Mouse (Mus musculus) intestine, embryonic 16.5 days (tissue): Measurements from ENCODE around the gene Ccni. TPM values are rescaled to one million over a fixed set of nuclear protein-coding genes. Genes with fewer than 3 reads are reported as not detected.

ENCODE experiments used
- ATAC-seq: fragments of 200-750 bp; cut with Nextera tagmentation; 2 replicates; pipeline ENCODE4 v1.8.0; 2017; ENCODE audit warnings: moderate TSS enrichment, moderate library complexity
- H3K27ac ChIP-seq: fragments of 300-500 bp; sonication (generic); 2 replicates; pipeline ENCODE4 v1.5.1; 2014; ENCODE audit warnings: mild to moderate bottlenecking, low read length
- H3K27me3 ChIP-seq: fragments of 300-500 bp; sonication (generic); replicated peaks from 2 replicates; pipeline ENCODE4 v1.6.1; 2014; ENCODE audit warnings: low read length, control low read depth, mixed read lengths; ENCODE audit not compliant: control insufficient read depth, insufficient read depth
- H3K36me3 ChIP-seq: fragments of 300-500 bp; sonication (generic); 2 replicates; pipeline ENCODE4 v1.6.1; 2014; ENCODE audit warnings: low read length, control low read depth; ENCODE audit not compliant: control insufficient read depth, insufficient read depth
- H3K4me1 ChIP-seq: fragments of 300-500 bp; sonication (generic); 2 replicates; pipeline ENCODE4 v1.6.1; 2014; ENCODE audit warnings: low read length, control low read depth, mixed read lengths; ENCODE audit not compliant: control insufficient read depth, insufficient read depth
- H3K4me2 ChIP-seq: fragments of 300-500 bp; sonication (generic); 2 replicates; pipeline ENCODE4 v1.6.1; 2014; ENCODE audit warnings: low read depth, low read length, control low read depth
- H3K4me3 ChIP-seq: fragments of 300-500 bp; sonication (generic); 2 replicates; pipeline ENCODE4 v1.5.1; 2014; ENCODE audit warnings: mild to moderate bottlenecking, low read length
- H3K9ac ChIP-seq: fragments of 300-500 bp; sonication (generic); 2 replicates; pipeline ENCODE4 v1.6.1; 2014; ENCODE audit warnings: low read depth, low read length
- H3K9me3 ChIP-seq: fragments of 300-500 bp; sonication (generic); 2 replicates; pipeline ENCODE4 v1.6.1; 2016; ENCODE audit warnings: low read length, control low read depth; ENCODE audit not compliant: control insufficient read depth
- WGBS: fragments of 180-500 bp; shearing (Covaris S2); extraction: QIAGEN DNeasy Blood & Tissue Kit; methylation state at CpG from one replicate; pipeline ENCODE4 v1.1.7; 2014; 5-methylcytosine and 5-hydroxymethylcytosine counted together
- polyA plus RNA-seq: library from polyadenylated mRNA; unstranded; fragments of >200 nt; fragmentation: Nextera tagmentation; extraction: Ambion mirVana; gene quantifications from 2 replicates; pipeline ENCODE4 v1.2.1, GENCODE M21; 2015

The Ccni gene
- polyA plus RNA-seq, 1 experiment from 2014 or later, result 67.5 TPM

GRCm38 (mm10) chr5:93234605-93235004, 28.3 kb upstream of the Ccni start:
- no peak overlapping the region for H3K4me3 ChIP-seq

GRCm38 (mm10) chr5:93234130-93234529, 27.8 kb upstream of the Ccni start:
- no peaks in the 10 kb centered on the region for H3K27me3 ChIP-seq

More at GRCm38 (mm10) chr5:93234605-93235004, 28.3 kb upstream of the Ccni start:
- WGBS, result 93% methylated on average over 2 of the region's 2 CpGs
- no peaks in the 10 kb centered on the region for H3K4me1 ChIP-seq
- H3K4me2 ChIP-seq, result no peak overlapping the region
- no peaks in the 10 kb centered on the region for H3K27me3 ChIP-seq
- no peaks in the 10 kb centered on the region for H3K36me3 ChIP-seq
- H3K9ac ChIP-seq, result no peak overlapping the region
- no peak overlapping the region for H3K27ac ChIP-seq
- no peak for ATAC-seq
- no peaks in the 10 kb centered on the region for H3K9me3 ChIP-seq

GRCm38 (mm10) chr5:93232838-93233237, 26.5 kb upstream of the Ccni start:
- no peak overlapping the region for H3K4me2 ChIP-seq
- H3K9me3 ChIP-seq, result no peaks in the 10 kb centered on the region
- no peaks in the 10 kb centered on the region for H3K27me3 ChIP-seq
- H3K27ac ChIP-seq, result no peak overlapping the region
- no peak overlapping the region for H3K4me3 ChIP-seq
- no peaks in the 10 kb centered on the region for H3K4me1 ChIP-seq
- 83% methylated on average over 2 of the region's 2 CpGs for WGBS
- no peak for ATAC-seq
- H3K36me3 ChIP-seq, result no peaks in the 10 kb centered on the region
- H3K9ac ChIP-seq, result no peak overlapping the region

More at GRCm38 (mm10) chr5:93234130-93234529, 27.8 kb upstream of the Ccni start:
- Histone ChIP-seq H3K4me3 (no peak overlapping the region), H3K27ac (no peak overlapping the region), H3K9ac (no peak overlapping the region), H3K9me3 (no peaks in the 10 kb centered on the region), H3K36me3 (no peaks in the 10 kb centered on the region), H3K4me1 (no peaks in the 10 kb centered on the region), H3K4me2 (no peak overlapping the region)
- no peak for ATAC-seq
- 69% methylated on average over 4 of the region's 4 CpGs for WGBS

GRCm38 (mm10) chr5:93231721-93232120, 25.4 kb upstream of the Ccni start:
- Histone ChIP-seq H3K9ac (no peak overlapping the region), H3K4me3 (no peak overlapping the region), H3K4me1 (no peaks in the 10 kb centered on the region), H3K36me3 (no peaks in the 10 kb centered on the region), H3K27ac (no peak overlapping the region), H3K4me2 (no peak overlapping the region), H3K27me3 (no peaks in the 10 kb centered on the region), H3K9me3 (no peaks in the 10 kb centered on the region)
- no peak for ATAC-seq
- WGBS, result 71% methylated on average over 3 of the region's 3 CpGs

GRCm38 (mm10) chr5:93229527-93229926, 23.2 kb upstream of the Ccni start:
- H3K4me1 ChIP-seq, result no peaks in the 10 kb centered on the region
- no peak overlapping the region for H3K4me2 ChIP-seq
- no peak for ATAC-seq
- no peaks in the 10 kb centered on the region for H3K27me3 ChIP-seq
- no peak overlapping the region for H3K4me3 ChIP-seq
- H3K9me3 ChIP-seq, result no peaks in the 10 kb centered on the region
- WGBS, result 89% methylated on average over 2 of the region's 2 CpGs
- H3K36me3 ChIP-seq, result no peaks in the 10 kb centered on the region
- no peak overlapping the region for H3K27ac ChIP-seq
- no peak overlapping the region for H3K9ac ChIP-seq

DNA sequence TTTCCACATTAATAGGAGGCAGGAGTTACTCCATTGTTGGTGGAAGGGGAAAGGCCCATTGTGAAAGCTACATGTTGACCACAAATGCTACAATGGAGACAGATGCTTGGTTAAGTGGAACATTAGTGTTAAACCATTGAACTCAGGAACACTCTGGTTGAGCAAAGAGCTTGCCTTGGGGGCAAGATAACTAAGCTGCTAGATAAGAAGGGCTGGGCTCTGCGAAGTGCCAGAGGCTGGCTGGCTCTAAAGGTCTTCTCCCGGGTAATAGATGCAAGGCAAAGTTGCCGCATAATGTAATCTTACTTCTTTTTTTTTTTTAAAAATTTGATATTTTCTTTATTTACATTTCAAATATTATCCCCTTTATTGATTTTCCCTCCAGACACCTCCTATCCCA, 20.9 kb upstream of the Ccni start:
- no peak for ATAC-seq
- H3K9me3 ChIP-seq, result no peaks in the 10 kb centered on the region
- H3K9ac ChIP-seq, result no peak overlapping the region
- H3K4me2 ChIP-seq, result no peak overlapping the region
- WGBS, result 76% methylated on average over 3 of the region's 3 CpGs
- no peaks in the 10 kb centered on the region for H3K36me3 ChIP-seq
- no peaks in the 10 kb centered on the region for H3K27me3 ChIP-seq
- H3K4me1 ChIP-seq, result no peaks in the 10 kb centered on the region
- no peak overlapping the region for H3K4me3 ChIP-seq
- no peak overlapping the region for H3K27ac ChIP-seq

DNA sequence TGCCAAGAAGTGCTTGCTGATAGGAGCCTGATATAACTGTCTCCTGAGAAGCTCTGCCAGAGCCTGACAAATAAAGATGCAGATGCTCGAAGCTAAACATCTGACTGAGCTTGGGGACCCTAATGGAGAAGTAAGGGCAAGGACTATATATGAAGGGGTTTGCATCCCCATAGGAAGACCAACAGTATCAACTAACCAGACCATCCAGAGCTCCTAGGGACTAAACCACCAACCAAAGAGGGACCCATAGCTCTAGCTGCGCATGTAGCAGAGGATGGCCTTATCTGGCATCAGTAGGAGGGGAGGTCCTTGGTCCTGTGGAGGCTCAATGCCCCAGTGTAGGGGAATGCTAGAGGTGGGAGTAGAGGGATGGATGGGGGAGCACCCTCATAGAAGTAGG, 18.3 kb upstream of the Ccni start:
- H3K36me3 ChIP-seq, result no peaks in the 10 kb centered on the region
- no peak overlapping the region for H3K27ac ChIP-seq
- H3K4me3 ChIP-seq, result no peak overlapping the region
- no peak overlapping the region for H3K4me2 ChIP-seq
- H3K27me3 ChIP-seq, result no peaks in the 10 kb centered on the region
- no peak for ATAC-seq
- H3K9me3 ChIP-seq, result no peaks in the 10 kb centered on the region
- H3K9ac ChIP-seq, result no peak overlapping the region
- H3K4me1 ChIP-seq, result no peaks in the 10 kb centered on the region
- 85% methylated on average over 2 of the region's 2 CpGs for WGBS

DNA sequence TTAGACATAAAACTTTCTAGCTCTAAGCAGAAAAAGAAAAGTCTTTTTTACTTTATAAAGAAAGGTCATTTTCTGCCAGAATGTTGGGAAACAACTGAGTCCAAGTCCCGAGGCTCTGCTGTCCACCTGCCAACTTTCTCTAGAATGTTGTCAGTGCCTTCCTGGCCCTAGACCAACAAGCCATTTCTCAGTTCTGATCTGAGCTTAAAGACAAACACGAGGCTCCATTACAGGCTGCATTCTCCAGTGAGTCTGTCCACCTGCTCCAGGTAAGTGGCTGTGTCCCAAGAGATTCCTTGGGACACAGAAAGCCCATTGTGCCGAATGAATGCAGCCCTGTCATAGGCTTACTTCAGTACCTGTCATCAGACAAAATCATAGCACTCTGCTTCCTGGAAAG, 15.4 kb upstream of the Ccni start:
- Histone ChIP-seq H3K9ac (no peak overlapping the region), H3K9me3 (no peaks in the 10 kb centered on the region), H3K27ac (no peak overlapping the region), H3K36me3 (no peaks in the 10 kb centered on the region), H3K27me3 (no peaks in the 10 kb centered on the region), H3K4me1 (no peaks in the 10 kb centered on the region), H3K4me3 (no peak overlapping the region), H3K4me2 (no peak overlapping the region)
- 54% methylated on average over 3 of the region's 3 CpGs for WGBS
- no peak for ATAC-seq

- no peak overlapping the region for H3K27ac ChIP-seq
- no peak overlapping the region for H3K9ac ChIP-seq
- no peaks in the 10 kb centered on the region for H3K27me3 ChIP-seq
- no peaks in the 10 kb centered on the region for H3K36me3 ChIP-seq
- H3K4me3 ChIP-seq, result no peak overlapping the region
- no peak for ATAC-seq
- H3K4me1 ChIP-seq, result no peaks in the 10 kb centered on the region
- WGBS, result 85% methylated on average over 3 of the region's 3 CpGs
- H3K4me2 ChIP-seq, result no peak overlapping the region
- no peaks in the 10 kb centered on the region for H3K9me3 ChIP-seq
Measured at GRCm38 (mm10) chr5:93218375-93218774, 12.1 kb upstream of the Ccni start.

- Histone ChIP-seq H3K27me3 (no peaks in the 10 kb centered on the region), H3K4me2 (no peak overlapping the region), H3K4me3 (no peak overlapping the region), H3K9ac (no peak overlapping the region), H3K4me1 (peaks cover 3% of the 10 kb centered on the region; the same call in 1 of the 2 replicates), H3K9me3 (no peaks in the 10 kb centered on the region), H3K27ac (no peak overlapping the region), H3K36me3 (no peaks in the 10 kb centered on the region)
- 75% methylated on average over 1 of the region's 1 CpGs for WGBS
- ATAC-seq, result no peak
Measured at GRCm38 (mm10) chr5:93207555-93207954, 1.3 kb upstream of the Ccni start.
